Mouse (Mus musculus) heart, embryonic 11.5 days (tissue): ENCODE results near the gene Vangl2. TPM values are rescaled to one million over a fixed set of nuclear protein-coding genes. Genes with fewer than 3 reads are reported as not detected.

Experiments used
- ATAC-seq: fragments of 200-750 bp; cut with Nextera tagmentation; replicated peaks from 2 replicates; pipeline ENCODE4 v1.8.0; 2017; ENCODE audit warnings: moderate library complexity; ENCODE audit not compliant: insufficient number of reproducible peaks, low FRiP score, low TSS enrichment
- H3K27ac ChIP-seq: fragments of 300-500 bp; sonication (generic); 2 replicates; pipeline ENCODE4 v1.5.1; 2014; ENCODE audit warnings: mild to moderate bottlenecking, low read depth, low read length
- H3K27me3 ChIP-seq: fragments of 300-500 bp; sonication (generic); 2 replicates; pipeline ENCODE4 v1.6.1; 2014; ENCODE audit warnings: mild to moderate bottlenecking, low read length, mixed read lengths; ENCODE audit not compliant: control insufficient read depth, insufficient read depth
- H3K36me3 ChIP-seq: fragments of 300-500 bp; sonication (generic); 2 replicates; pipeline ENCODE4 v1.6.1; 2014; ENCODE audit warnings: mild to moderate bottlenecking, low read length, moderate library complexity, mixed read lengths; ENCODE audit not compliant: control insufficient read depth, insufficient read depth
- H3K4me1 ChIP-seq: fragments of 300-500 bp; sonication (generic); 2 replicates; pipeline ENCODE4 v1.6.1; 2014; ENCODE audit warnings: low read length; ENCODE audit not compliant: control insufficient read depth, insufficient read depth
- H3K4me2 ChIP-seq: fragments of 300-500 bp; sonication (generic); 2 replicates; pipeline ENCODE4 v1.6.1; 2014; ENCODE audit warnings: mild to moderate bottlenecking, moderate library complexity
- H3K4me3 ChIP-seq: fragments of 300-500 bp; sonication (generic); 2 replicates; pipeline ENCODE4 v1.5.1; 2014; ENCODE audit warnings: low read depth, low read length
- H3K9ac ChIP-seq: fragments of 300-500 bp; sonication (generic); 2 replicates; pipeline ENCODE4 v1.6.1; 2014; ENCODE audit warnings: mild to moderate bottlenecking, low read depth, low read length, moderate library complexity
- H3K9me3 ChIP-seq: fragments of 300-500 bp; sonication (generic); replicated peaks from 2 replicates; pipeline ENCODE4 v1.6.1; 2016; ENCODE audit warnings: low read length; ENCODE audit not compliant: control insufficient read depth
- WGBS: fragments of 180-500 bp; shearing (Covaris S2); extraction: QIAGEN DNeasy Blood & Tissue Kit; methylation state at CpG from one replicate; pipeline ENCODE4 v1.1.7; 2014; ENCODE audit not compliant: insufficient replicate concordance; 5-methylcytosine and 5-hydroxymethylcytosine counted together
- polyA plus RNA-seq: library from polyadenylated mRNA; unstranded; fragments of >200 nt; fragmentation: Nextera tagmentation; extraction: Ambion mirVana; gene quantifications from 2 replicates; pipeline ENCODE4 v1.2.1, GENCODE M21; 2014

Vangl2 gene
- polyA plus RNA-seq, 1 experiment from 2014 or later = 10.4 TPM

DNA sequence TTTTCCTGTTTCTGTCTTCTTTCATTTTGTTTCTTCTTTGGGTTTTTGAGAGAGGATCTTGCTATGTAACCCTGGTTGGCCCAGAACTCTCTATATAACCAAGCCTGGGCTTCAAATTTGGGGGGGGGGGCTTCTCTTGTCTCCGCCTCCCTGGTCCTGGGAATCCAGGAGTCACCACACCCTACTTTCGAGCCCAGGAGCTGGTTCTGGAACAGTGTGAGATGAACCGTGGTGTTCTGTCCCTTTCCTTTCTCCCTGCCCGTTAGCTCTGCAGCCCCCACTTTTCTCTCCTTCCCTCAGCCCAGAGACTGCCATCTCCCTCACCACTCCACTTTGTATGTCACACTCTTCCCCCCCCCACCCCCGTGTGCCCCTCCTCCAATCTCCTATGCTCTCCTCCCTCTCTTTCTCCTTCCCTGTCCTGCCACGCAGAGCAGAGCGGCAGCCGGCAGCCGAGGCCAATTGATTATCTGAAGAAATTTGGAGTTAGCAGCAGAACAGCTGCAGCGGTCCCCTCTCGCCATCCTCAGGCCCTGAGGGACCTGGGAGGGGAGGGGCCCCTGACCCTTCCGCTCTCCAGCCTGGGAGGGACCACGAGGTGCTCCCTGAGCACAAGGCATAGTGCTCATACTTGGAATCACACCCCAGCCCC lies 21.0 kb upstream of the Vangl2 start:
- Histone ChIP-seq H3K4me1 (peaks cover 6% of the 10 kb centered on the region), H3K9me3 (no peaks in the 10 kb centered on the region), H3K9ac (no peak overlapping the region), H3K27ac (no peak overlapping the region), H3K4me3 (no peak overlapping the region), H3K4me2 (no peak overlapping the region), H3K27me3 (peaks cover 37% of the 10 kb centered on the region), H3K36me3 (no peaks in the 10 kb centered on the region)
- no peak for ATAC-seq
- 24% methylated on average over 13 of the region's 13 CpGs for WGBS

DNA sequence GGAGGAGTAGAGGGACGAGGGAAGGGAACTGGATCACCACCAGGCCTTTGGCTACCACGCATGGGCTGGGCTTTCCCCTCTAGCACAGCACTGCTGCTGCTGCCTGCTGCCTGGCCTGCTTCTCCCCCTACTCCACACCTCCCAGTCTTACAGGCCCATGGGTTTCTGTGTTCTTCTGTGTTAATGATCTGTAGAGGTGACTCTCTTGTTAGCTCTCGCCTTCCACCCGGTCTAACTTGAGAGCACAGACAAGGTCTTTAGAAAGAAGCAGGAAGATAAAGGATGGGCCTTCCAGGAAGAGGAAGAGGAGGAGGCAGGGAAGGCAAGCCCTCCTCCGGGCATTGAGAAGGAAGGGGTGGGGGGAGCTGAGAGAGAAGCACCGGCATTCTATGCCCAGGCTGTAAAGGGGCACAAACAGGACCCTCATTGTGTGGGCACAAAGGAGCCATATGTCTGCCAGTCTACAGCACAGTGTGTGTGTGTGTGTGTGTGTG lies 20.0 kb upstream of the Vangl2 start:
- H3K4me2 ChIP-seq = peak overlapping the region; percentile 48
- no peak for ATAC-seq
- WGBS = 35% methylated on average over 6 of the region's 6 CpGs
- H3K4me3 ChIP-seq = peak overlapping the region; percentile 23; the same call in 1 of the 2 replicates
- H3K36me3 ChIP-seq = no peaks in the 10 kb centered on the region
- peaks cover 6% of the 10 kb centered on the region for H3K4me1 ChIP-seq
- H3K9me3 ChIP-seq = no peaks in the 10 kb centered on the region
- H3K9ac ChIP-seq = peak overlapping the region; percentile 49; the same call in 1 of the 2 replicates
- peaks cover 27% of the 10 kb centered on the region for H3K27me3 ChIP-seq
- no peak overlapping the region for H3K27ac ChIP-seq

DNA sequence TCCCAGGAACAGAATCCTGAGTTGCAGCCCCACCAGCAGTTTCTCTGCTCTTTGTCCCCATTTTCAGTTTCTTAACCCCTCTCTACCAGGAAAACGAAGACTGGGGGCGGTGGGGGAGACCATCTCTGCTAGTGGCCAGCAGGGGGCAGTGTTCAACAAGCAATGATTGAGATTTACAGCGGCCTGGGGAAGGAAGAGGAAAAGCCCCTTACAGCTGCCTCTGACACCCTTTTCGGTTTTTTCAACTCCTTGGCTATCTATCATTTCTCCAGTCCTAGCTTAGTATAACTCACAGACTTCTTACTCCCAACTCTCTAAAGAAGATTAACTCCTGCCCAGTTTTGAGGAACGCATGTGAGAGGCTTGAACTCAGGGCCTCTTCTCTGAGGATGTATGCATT lies 18.7 kb upstream of the Vangl2 start:
- Histone ChIP-seq H3K4me1 (peaks cover 3% of the 10 kb centered on the region; the same call in 1 of the 2 replicates), H3K9me3 (no peaks in the 10 kb centered on the region), H3K9ac (no peak overlapping the region), H3K4me3 (no peak overlapping the region), H3K36me3 (no peaks in the 10 kb centered on the region), H3K27me3 (peaks cover 14% of the 10 kb centered on the region), H3K27ac (no peak overlapping the region), H3K4me2 (no peak overlapping the region)
- no peak for ATAC-seq
- WGBS = 11% methylated on average over 5 of the region's 5 CpGs

DNA sequence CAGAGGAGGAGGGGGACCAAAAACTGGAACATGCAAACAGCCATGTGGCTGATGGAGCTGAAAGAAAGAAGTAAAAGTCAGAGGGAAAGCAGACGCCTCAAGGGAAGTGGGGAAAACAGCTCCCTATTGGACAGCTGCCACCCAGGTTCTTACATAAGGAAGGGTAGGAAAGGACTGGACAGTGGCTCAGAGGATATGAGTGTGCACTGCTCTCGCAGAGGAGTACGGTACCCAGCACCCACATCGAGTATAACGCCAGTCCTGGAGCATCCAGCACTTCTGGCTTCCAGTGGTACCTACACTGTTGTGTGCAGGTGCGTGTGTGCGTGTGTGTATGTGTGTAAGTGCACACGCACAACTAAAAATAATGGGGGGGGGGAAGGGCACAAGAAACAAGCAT lies 18.2 kb upstream of the Vangl2 start:
- no peaks in the 10 kb centered on the region for H3K9me3 ChIP-seq
- no peak overlapping the region for H3K9ac ChIP-seq
- H3K4me3 ChIP-seq = no peak overlapping the region
- 66% methylated on average over 8 of the region's 8 CpGs for WGBS
- peaks cover 3% of the 10 kb centered on the region; the same call in 1 of the 2 replicates for H3K4me1 ChIP-seq
- no peak overlapping the region for H3K27ac ChIP-seq
- no peaks in the 10 kb centered on the region for H3K36me3 ChIP-seq
- H3K27me3 ChIP-seq = peaks cover 14% of the 10 kb centered on the region
- no peak overlapping the region for H3K4me2 ChIP-seq
- no peak for ATAC-seq

DNA sequence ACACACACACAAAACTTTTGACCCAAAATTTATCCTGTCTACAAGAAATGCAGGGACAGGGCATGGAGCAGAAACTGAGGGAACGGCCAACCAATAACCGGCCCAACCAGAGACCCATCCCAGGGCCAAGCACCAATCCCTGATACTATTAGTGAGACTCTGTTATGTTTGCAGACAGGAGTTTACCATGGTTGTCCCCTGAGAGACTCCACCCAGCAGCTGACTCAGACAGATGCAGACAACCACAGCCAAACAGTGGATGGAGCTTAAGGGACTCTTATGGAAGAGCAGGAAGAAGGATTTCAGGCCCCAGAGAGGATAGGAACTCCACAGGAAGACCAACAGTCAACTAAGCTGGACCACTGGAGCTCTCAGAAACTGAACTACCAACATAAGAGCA lies 1.7 kb upstream of the Vangl2 start:
- 95% methylated on average over 2 of the region's 2 CpGs for WGBS
- H3K27me3 ChIP-seq = no peaks in the 10 kb centered on the region
- ATAC-seq = no peak
- H3K27ac ChIP-seq = no peak overlapping the region
- H3K36me3 ChIP-seq = no peaks in the 10 kb centered on the region
- no peak overlapping the region for H3K4me3 ChIP-seq
- no peaks in the 10 kb centered on the region for H3K9me3 ChIP-seq
- no peak overlapping the region for H3K9ac ChIP-seq
- peaks cover 13% of the 10 kb centered on the region for H3K4me1 ChIP-seq
- no peak overlapping the region for H3K4me2 ChIP-seq

DNA sequence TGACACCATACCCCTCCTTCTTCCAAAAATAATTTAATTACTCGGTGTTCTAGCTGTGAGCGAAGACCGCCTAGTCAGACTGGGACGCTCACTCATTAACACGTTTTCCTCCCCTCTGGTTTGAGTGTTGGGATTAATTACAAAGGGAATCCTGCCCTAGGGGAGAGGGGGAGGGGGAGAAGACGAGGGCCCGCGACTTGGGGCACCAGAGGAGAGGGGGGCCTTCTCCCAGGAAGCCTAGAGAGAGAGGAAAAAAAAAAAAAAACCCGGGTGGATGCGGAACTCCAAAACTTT lies 488 bp downstream of the Vangl2 start:
- H3K4me1 ChIP-seq = peaks cover 19% of the 10 kb centered on the region
- H3K36me3 ChIP-seq = no peaks in the 10 kb centered on the region
- peak overlapping the region; percentile 84 for H3K4me3 ChIP-seq
- peak overlapping the region; percentile 71 for H3K4me2 ChIP-seq
- H3K27me3 ChIP-seq = no peaks in the 10 kb centered on the region
- H3K9me3 ChIP-seq = no peaks in the 10 kb centered on the region
- ATAC-seq = no peak
- 15% methylated on average over 10 of the region's 10 CpGs for WGBS
- 0 out of 2 replicates have a peak overlapping the region, but pooled peaks have one; percentile 18 for H3K27ac ChIP-seq
- H3K9ac ChIP-seq = peak overlapping the region; percentile 89

DNA sequence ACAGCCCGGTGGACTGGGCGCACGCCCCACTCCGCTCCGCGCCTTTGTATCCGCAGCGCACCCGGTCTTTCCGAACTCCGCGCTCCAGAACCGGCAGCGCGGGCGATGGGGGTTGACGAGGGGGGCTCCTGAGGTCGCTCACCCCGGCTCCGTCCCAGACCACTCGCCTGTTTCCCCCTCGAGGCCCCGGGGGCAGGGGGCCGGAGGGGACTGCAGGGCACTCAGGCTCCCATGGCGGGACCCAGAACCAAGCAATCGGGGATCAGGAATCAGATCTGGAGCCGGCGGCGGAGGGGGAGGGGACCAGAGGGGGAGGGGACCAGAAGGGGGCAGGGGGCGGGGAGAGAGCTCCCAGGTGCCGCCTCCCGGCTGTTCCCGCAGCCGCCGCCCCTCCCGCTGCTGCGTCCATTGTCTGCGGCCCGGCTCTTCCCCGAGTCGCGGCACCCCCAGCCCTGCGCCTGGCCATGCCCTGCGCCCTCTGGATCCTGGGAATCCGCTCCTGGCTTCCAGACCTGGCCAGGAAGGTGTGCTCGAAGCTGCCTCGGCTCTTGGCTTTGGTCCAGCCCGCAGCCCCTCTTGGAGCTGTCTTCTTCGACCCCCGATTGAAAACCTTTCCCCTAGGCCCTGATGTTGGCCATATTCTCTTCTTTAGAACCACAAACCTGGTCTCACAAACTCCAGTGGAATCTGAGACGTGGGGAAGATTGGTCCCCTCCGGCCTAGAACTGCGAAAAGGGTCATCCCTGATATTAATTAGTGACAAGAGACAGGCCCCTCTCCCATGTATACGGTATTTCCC lies 1.0 kb downstream of the Vangl2 start:
- no peaks in the 10 kb centered on the region for H3K36me3 ChIP-seq
- no peaks in the 10 kb centered on the region for H3K27me3 ChIP-seq
- peak overlapping the region; percentile 89 for H3K9ac ChIP-seq
- H3K27ac ChIP-seq = peak overlapping the region; percentile 78
- WGBS = under 1% methylated on average over 52 of the region's 54 CpGs
- ATAC-seq = peak; percentile 87
- H3K4me2 ChIP-seq = peak overlapping the region; percentile 71
- no peaks in the 10 kb centered on the region for H3K9me3 ChIP-seq
- H3K4me1 ChIP-seq = peaks cover 19% of the 10 kb centered on the region
- H3K4me3 ChIP-seq = peak overlapping the region; percentile 84

DNA sequence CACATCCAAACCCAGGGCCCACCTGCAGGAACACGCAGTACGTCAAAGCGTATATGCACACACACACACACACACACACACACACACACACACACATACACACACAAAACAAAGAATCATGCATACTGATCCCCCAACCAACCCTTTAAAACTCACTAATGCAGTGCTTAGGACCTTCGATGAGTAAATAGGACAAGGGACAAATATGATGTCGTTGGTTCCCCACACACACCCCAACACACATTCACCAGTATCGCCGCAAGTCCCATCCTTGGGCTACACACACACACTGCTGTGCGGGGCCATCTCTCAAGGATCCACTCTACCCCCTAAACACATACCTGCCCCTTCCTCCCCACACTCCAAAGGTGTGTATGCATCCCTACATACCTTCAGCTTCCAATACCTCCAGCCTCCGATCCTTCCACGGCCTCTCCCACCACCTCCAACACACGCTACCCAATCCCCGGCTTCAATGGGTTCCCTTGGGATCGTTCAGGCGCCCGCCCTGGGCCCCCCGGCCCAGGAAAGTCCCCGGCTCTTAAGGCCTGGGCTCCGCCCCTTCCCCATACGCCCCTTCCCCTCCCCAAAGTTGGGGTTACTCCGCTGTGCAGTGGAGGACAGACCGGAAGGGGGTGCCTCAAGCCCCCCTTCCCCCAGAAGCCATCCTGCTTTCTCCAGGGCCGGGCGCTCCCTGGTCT lies 1.9 kb downstream of the Vangl2 start:
- Histone ChIP-seq H3K4me1 (peaks cover 19% of the 10 kb centered on the region), H3K9me3 (no peaks in the 10 kb centered on the region), H3K9ac (peak overlapping the region; percentile 89), H3K27me3 (no peaks in the 10 kb centered on the region), H3K36me3 (no peaks in the 10 kb centered on the region), H3K4me3 (peak overlapping the region; percentile 84), H3K27ac (peak overlapping the region; percentile 78), H3K4me2 (peak overlapping the region; percentile 71)
- WGBS = 4% methylated on average over 21 of the region's 23 CpGs
- peak; percentile 52 for ATAC-seq
